Mouse (Mus musculus) ES-E14 (cell line): ENCODE data around the gene Slc10a1.

Experiments used
- CHD2 ChIP-seq: IDR thresholded peaks from 2 replicates; pipeline ENCODE4 v1.6.1; 2014; ENCODE audit warnings: mild to moderate bottlenecking, low read depth, low read length, inconsistent platforms
- MAFK ChIP-seq: IDR thresholded peaks from 2 replicates; pipeline ENCODE4 v1.6.1; 2014; ENCODE audit warnings: mild to moderate bottlenecking, low read depth, low read length, inconsistent platforms; ENCODE audit not compliant: insufficient read depth
- ZC3H11A ChIP-seq: IDR thresholded peaks from 2 replicates; pipeline ENCODE4 v1.6.1; 2012; ENCODE audit warnings: low read depth, mild to moderate bottlenecking, inconsistent platforms, low read length, borderline replicate concordance

DNA sequence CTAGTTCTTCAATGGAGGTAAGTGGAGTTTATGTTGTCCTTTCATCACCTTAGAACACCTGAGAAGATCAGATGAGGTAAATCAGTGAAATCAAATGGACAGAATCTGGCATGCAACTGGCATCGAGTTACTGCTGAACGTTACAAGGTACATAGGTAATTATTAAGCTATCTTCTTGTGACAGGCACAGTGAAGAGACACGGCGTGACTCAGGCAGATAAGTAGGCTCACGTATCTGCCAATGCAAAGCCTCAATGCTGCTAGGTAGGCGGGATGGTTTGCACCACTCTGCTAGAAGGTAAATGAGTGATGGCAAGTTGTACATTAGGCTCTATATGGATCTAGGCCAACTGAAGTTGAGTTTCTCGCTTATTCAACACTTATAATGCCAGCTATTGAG is 38.4 kb downstream of the Slc10a1 start:
- TF ChIP-seq MAFK, result no peak
- no peak for TF ChIP-seq ZC3H11A
- no peak for TF ChIP-seq CHD2
